Mouse (Mus musculus) T-helper 2 cell (primary cell): ENCODE results near the gene Slf2.

Source experiments
- in situ Hi-C: fragments of 300-600 bp; cut with MboI, MseI; formaldehyde crosslinking; loops from one replicate; pipeline ENCODE4 v1.15.1; 2025; ENCODE audit warnings: high pct_unique_total_duplicates

Slf2 gene

GRCm38 (mm10) chr19:44982477-44983115 lies 51.6 kb downstream of the Slf2 start:
- in situ Hi-C loops = loop anchor here (5.0 kb wide), 1 partner anchor 50 kb away; no protein-coding TSS in a partner anchor

- in situ Hi-C loops = loop anchor here (5.0 kb wide), 1 partner anchor 49 kb away; no protein-coding TSS in a partner anchor
These were observed 52.4 kb downstream of the Slf2 start for GRCm38 (mm10) chr19:44983366-44983765.

- in situ Hi-C loops = loop anchor here (5.0 kb wide), 1 partner anchor 48 kb away; no protein-coding TSS in a partner anchor
These were observed 53.5 kb downstream of the Slf2 start for GRCm38 (mm10) chr19:44984420-44984819.

- in situ Hi-C loops = no loop called here
These were observed 54.4 kb downstream of the Slf2 start for GRCm38 (mm10) chr19:44985159-44985988.

- in situ Hi-C loops = no loop called here
These were observed 56.1 kb downstream of the Slf2 start for GRCm38 (mm10) chr19:44987004-44987403.

- in situ Hi-C loops = no loop called here
These were observed 56.9 kb downstream of the Slf2 start for GRCm38 (mm10) chr19:44987851-44988250.

- in situ Hi-C loops = no loop called here
These were observed 57.4 kb downstream of the Slf2 start for GRCm38 (mm10) chr19:44988321-44988720.

- in situ Hi-C loops = no loop called here
These were observed 58.0 kb downstream of the Slf2 start, which contains the start of gene Sema4g for GRCm38 (mm10) chr19:44988831-44989566. TSS of gene Sema4g (plus strand) at chr19:44989101.

GRCm38 (mm10) chr19:44989567-44990495 lies 58.9 kb downstream of the Slf2 start:
- in situ Hi-C loops = loop anchor here (10.0 kb wide), 1 partner anchor 445 kb away; no protein-coding TSS in a partner anchor

- in situ Hi-C loops = loop anchor here (10.0 kb wide), 1 partner anchor 444 kb away; no protein-coding TSS in a partner anchor
These were observed 60.1 kb downstream of the Slf2 start for GRCm38 (mm10) chr19:44991031-44991430.

GRCm38 (mm10) chr19:44992246-44992645 lies 61.3 kb downstream of the Slf2 start:
- in situ Hi-C loops = loop anchor here (10.0 kb wide), 1 partner anchor 443 kb away; no protein-coding TSS in a partner anchor

- in situ Hi-C loops = loop anchor here (10.0 kb wide), 1 partner anchor 442 kb away; no protein-coding TSS in a partner anchor
These were observed 61.8 kb downstream of the Slf2 start for GRCm38 (mm10) chr19:44992712-44993111.

GRCm38 (mm10) chr19:44997786-44998185 lies 66.8 kb downstream of the Slf2 start:
- in situ Hi-C loops = loop anchor here (10.0 kb wide), 1 partner anchor 437 kb away; no protein-coding TSS in a partner anchor

GRCm38 (mm10) chr19:44999647-45000046 lies 68.7 kb downstream of the Slf2 start:
- in situ Hi-C loops = loop anchor here (10.0 kb wide), 1 partner anchor 435 kb away; no protein-coding TSS in a partner anchor

- in situ Hi-C loops = no loop called here
These were observed 71.3 kb downstream of the Slf2 start for GRCm38 (mm10) chr19:45002301-45002700.

GRCm38 (mm10) chr19:45003740-45004516 lies 73.0 kb downstream of the Slf2 start:
- in situ Hi-C loops = no loop called here

GRCm38 (mm10) chr19:45005444-45005843 lies 74.5 kb downstream of the Slf2 start, which contains the start of gene Twnk:
TSS of gene Twnk (plus strand) at chr19:45005663.
- in situ Hi-C loops = no loop called here

- in situ Hi-C loops = no loop called here
These were observed 75.2 kb downstream of the Slf2 start, which contains the start of gene Mrpl43 for GRCm38 (mm10) chr19:45005957-45006712. TSS of gene Mrpl43 (minus strand) at chr19:45006442.

- in situ Hi-C loops = no loop called here
These were observed 76.1 kb downstream of the Slf2 start for GRCm38 (mm10) chr19:45007021-45007420.
